Mouse (Mus musculus) spleen, adult 18-20 months (tissue): ENCODE measurements at regions not wholly inside any gene's neighbourhood (a gene's known extent, or its start where the extent isn't known, plus 50 kb on each side); places are given as distances from the start of the nearest gene placed in this dataset.

ENCODE experiments used
- DNase-seq, 2 experiments: peaks; one replicate each; pipeline ENCODE4 v3.0.0; 2022; ENCODE audit warnings: mixed read lengths in 2 of 2

GRCm38 (mm10) chr1:78050231-78050630, 146.7 kb downstream of the Pax3 start:
- DNase-seq = no peak

GRCm38 (mm10) chr1:78032336-78032735, 164.6 kb downstream of the Pax3 start:
- DNase-seq = no peak

- DNase-seq = no peak
These were observed 175.2 kb downstream of the Pax3 start for GRCm38 (mm10) chr1:78021766-78022165.

GRCm38 (mm10) chr1:78021014-78021413, 175.9 kb downstream of the Pax3 start:
- DNase-seq = no peak

- DNase-seq = no peak
These were observed 178.9 kb downstream of the Pax3 start for GRCm38 (mm10) chr1:78017949-78018617.

GRCm38 (mm10) chr1:78016541-78017267, 180.2 kb downstream of the Pax3 start:
- no peak for DNase-seq

- DNase-seq = no peak
These were observed 180.9 kb downstream of the Pax3 start for GRCm38 (mm10) chr1:78015999-78016398.

GRCm38 (mm10) chr1:78013396-78013795, 183.5 kb downstream of the Pax3 start:
- DNase-seq = no peak

- no peak for DNase-seq
These were observed 188.0 kb downstream of the Pax3 start for GRCm38 (mm10) chr1:78008811-78009410.

GRCm38 (mm10) chr1:78004376-78004775, 192.6 kb downstream of the Pax3 start:
- DNase-seq = no peak

GRCm38 (mm10) chr1:77998727-77999126, 198.2 kb downstream of the Pax3 start:
- no peak for DNase-seq

GRCm38 (mm10) chr1:77981528-77981927, 215.4 kb downstream of the Pax3 start:
- no peak for DNase-seq

- peak in 1 of 2 experiments; percentile 21 for DNase-seq
These were observed 218.2 kb downstream of the Pax3 start for GRCm38 (mm10) chr1:77978696-77979095.

GRCm38 (mm10) chr1:77975941-77976340, 221.0 kb downstream of the Pax3 start:
- DNase-seq = no peak

GRCm38 (mm10) chr1:77972301-77972717, 224.6 kb downstream of the Pax3 start:
- DNase-seq = peak in 1 of 2 experiments; percentile 16

GRCm38 (mm10) chr1:77964656-77965335, 232.1 kb downstream of the Pax3 start:
- no peak for DNase-seq

GRCm38 (mm10) chr1:77959309-77959708, 237.6 kb downstream of the Pax3 start:
- no peak for DNase-seq

- no peak for DNase-seq
These were observed 239.7 kb downstream of the Pax3 start for GRCm38 (mm10) chr1:77957156-77957767.

GRCm38 (mm10) chr1:77947894-77948293, 249.0 kb downstream of the Pax3 start:
- DNase-seq = no peak

GRCm38 (mm10) chr1:77944327-77944645, 252.6 kb downstream of the Pax3 start:
- no peak for DNase-seq

- DNase-seq = no peak
These were observed 253.2 kb downstream of the Pax3 start for GRCm38 (mm10) chr1:77943633-77944326.

- no peak for DNase-seq
These were observed 253.8 kb downstream of the Pax3 start for GRCm38 (mm10) chr1:77943101-77943500.
